In the genomic region with DNA sequence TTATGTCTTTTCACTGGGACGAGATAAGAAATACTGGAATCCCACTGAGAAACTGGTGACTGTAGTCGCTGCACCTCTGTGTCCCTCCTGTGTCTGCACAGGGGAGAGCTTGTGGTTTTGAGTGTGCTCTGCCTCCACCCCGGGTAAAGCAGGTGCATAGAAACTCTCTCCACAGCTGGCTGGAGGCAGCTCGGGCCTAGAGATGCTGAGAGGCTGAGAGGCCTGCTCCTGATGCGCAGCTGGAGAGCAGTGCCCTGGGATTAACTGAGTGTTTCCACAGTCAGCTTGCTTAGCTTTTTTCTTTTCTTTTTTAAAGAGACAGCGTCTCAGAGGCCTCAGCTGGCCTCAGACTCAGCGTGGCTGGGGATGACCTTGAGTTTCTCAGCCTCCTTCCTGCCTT, we compare ENCODE assay signal across 17 mouse cellular contexts. TPM values are rescaled to one million over a fixed set of nuclear protein-coding genes. Genes with fewer than 3 reads are reported as not detected.
DNase-seq lines count a peak whose midpoint lies in the region; ATAC-seq and TF ChIP-seq lines count a peak whose summit lies in the region.
"Had no signal": no experiment of that assay in that cellular context is flagged by ENCODE, and none has a peak within 500 bp of the region (broad histone marks: within the 10 kb centered on the region; RNA-seq: fewer than 3 reads in every experiment).

No protein-coding gene starts in this region.

- WGBS in heart, embryonic 13.5 days = 69% methylated on average over 7 of the region's 7 CpGs
- 32% methylated on average over 7 of the region's 7 CpGs for WGBS in spleen, adult 2 months

- H3K4me1 ChIP-seq in heart, embryonic 13.5 days = peaks cover 43% of the 10 kb centered on the region
- H3K4me1 ChIP-seq in spleen, adult 2 months (ENCODE audit: control insufficient read depth, insufficient read depth, insufficient read length) = peaks cover 30% of the 10 kb centered on the region; the same call in 1 of the 2 replicates

- intact Hi-C loops in heart, postnatal 10 days (cut with DNase I) = no loop called here

- no peak overlapping the region for H3K4me3 ChIP-seq in heart, embryonic 13.5 days
- H3K4me3 ChIP-seq in spleen, adult 2 months (ENCODE audit: extremely low read depth, insufficient read depth, insufficient read length) = no peak overlapping the region
- H3K4me3 ChIP-seq: embryonic facial prominence, embryonic 12.5 days; liver, embryonic 13.5 days had no signal

- no peak for DNase-seq in heart, postnatal 10 days
- DNase-seq in spleen, adult 2 months (ENCODE audit: low read depth in 1 of 2, low spot score in 2 of 2) = peak in 1 of 2 experiments; percentile 20
- no peak for DNase-seq in spleen, adult 18-20 months
- DNase-seq in splenic B cell, adult 2 months (ENCODE audit: low read depth, low spot score) = peak; percentile 51
- DNase-seq in lung, adult 18-20 months = no peak
- no peak for DNase-seq in right cerebral cortex, postnatal 25 days
- DNase-seq: adrenal gland, postnatal 36 days; cerebellum, postnatal 36 days; heart, adult 18-20 months; kidney, adult 8-10 months; left cerebral cortex, postnatal 4 days; liver, embryonic 13.5 days; lung, postnatal 14 days; right cerebral cortex, adult 18-20 months had no signal

- no peak for TF ChIP-seq POLR2A in spleen, adult 2 months (IDR thresholded peaks at IDR 0.05; ENCODE audit: low read depth, low read length)

- no peak for ATAC-seq in heart, embryonic 13.5 days (ENCODE audit: extremely low read depth, insufficient number of reproducible peaks, low FRiP score, low TSS enrichment)
- ATAC-seq: activated CD4-positive, CD25-positive, alpha-beta regulatory T cell, adult 4 months had no signal

- no peak overlapping the region for H3K4me2 ChIP-seq in heart, embryonic 13.5 days
- H3K4me2 ChIP-seq: embryonic facial prominence, embryonic 12.5 days; liver, embryonic 13.5 days had no signal

- peaks cover 52% of the 10 kb centered on the region for H3K36me3 ChIP-seq in heart, embryonic 13.5 days
- H3K36me3 ChIP-seq in spleen, adult 2 months (ENCODE audit: control insufficient read depth, insufficient read depth, low read length) = peaks cover 18% of the 10 kb centered on the region
- peaks cover 9% of the 10 kb centered on the region for H3K36me3 ChIP-seq in splenic B cell, adult 2 months (ENCODE audit: control insufficient read depth, insufficient read depth, low read length, poor library complexity, severe bottlenecking)

- no peak overlapping the region for H3K27ac ChIP-seq in heart, embryonic 13.5 days (replicated peaks)
- peak overlapping the region; percentile 25; the same call in 1 of the 2 replicates for H3K27ac ChIP-seq in spleen, adult 2 months (ENCODE audit: insufficient read depth, low read length)
- H3K27ac ChIP-seq: embryonic facial prominence, embryonic 12.5 days; liver, embryonic 13.5 days had no signal

- H3K27me3 ChIP-seq in heart, embryonic 13.5 days (replicated peaks) = no peaks in the 10 kb centered on the region
- H3K27me3 ChIP-seq in spleen, adult 2 months (ENCODE audit: control insufficient read depth, insufficient read depth, low read length) = no peaks in the 10 kb centered on the region
- H3K27me3 ChIP-seq in splenic B cell, adult 2 months (ENCODE audit: control insufficient read depth, insufficient read depth, low read length, poor library complexity, severe bottlenecking) = no peaks in the 10 kb centered on the region
- H3K27me3 ChIP-seq: embryonic facial prominence, embryonic 12.5 days; liver, embryonic 13.5 days had no signal

- no peak for TF ChIP-seq CTCF in spleen, adult 2 months (IDR thresholded peaks at IDR 0.05; ENCODE audit: extremely low read depth, insufficient read depth, insufficient read length, insufficient replicate concordance)

- H3K9ac ChIP-seq in heart, embryonic 13.5 days = peak overlapping the region; percentile 10; the same call in 1 of the 2 replicates
- H3K9ac ChIP-seq: embryonic facial prominence, embryonic 12.5 days; liver, embryonic 13.5 days had no signal

- H3K9me3 ChIP-seq in heart, embryonic 13.5 days = no peaks in the 10 kb centered on the region
- H3K9me3 ChIP-seq: embryonic facial prominence, embryonic 12.5 days; liver, embryonic 13.5 days had no signal

RNA-seq across cellular contexts. Expression of a gene that starts 27.5 kb away (rescaled TPM):
- 9.1 and 9.7 TPM in 2 replicates for polyA plus RNA-seq in heart, embryonic 13.5 days (2015; fragmentation: Nextera tagmentation; extraction: Ambion mirVana)
- total RNA-seq in heart, postnatal 10 days (2021) = 10 to 100 TPM; 63.4 to 83.1 TPM
- polyA plus RNA-seq in spleen, adult 2 months (2012; rRNA removed) = 18.8 and 24.5 TPM in 2 replicates

RNA-seq across cellular contexts. Expression of a gene that starts 42.3 kb away (rescaled TPM):
- 6.2 and 7.5 TPM in 2 replicates for polyA plus RNA-seq in heart, embryonic 13.5 days (2015; fragmentation: Nextera tagmentation; extraction: Ambion mirVana)
- total RNA-seq in heart, postnatal 10 days (2021) = 1 to 10 TPM; 1.1 to 1.4 TPM
- 3.8 and 4.5 TPM in 2 replicates for polyA plus RNA-seq in spleen, adult 2 months (2012; rRNA removed)

RNA-seq across cellular contexts. Expression of a gene that starts 42.5 kb away (rescaled TPM):
- 214 and 236 TPM in 2 replicates for polyA plus RNA-seq in heart, embryonic 13.5 days (2015; fragmentation: Nextera tagmentation; extraction: Ambion mirVana)
- total RNA-seq in heart, postnatal 10 days (2021) = 100 to 1,000 TPM; 109 to 122 TPM
- polyA plus RNA-seq in spleen, adult 2 months (2012; rRNA removed) = 19.5 and 21.9 TPM in 2 replicates

RNA-seq across cellular contexts. Expression of a gene that starts 47.4 kb away (rescaled TPM):
- polyA plus RNA-seq in heart, embryonic 13.5 days (2015; fragmentation: Nextera tagmentation; extraction: Ambion mirVana) = 2.5 and 2.8 TPM in 2 replicates
- 1 to 10 TPM; 5.4 to 5.5 TPM for total RNA-seq in heart, postnatal 10 days (2021)
- 22.1 and 25.3 TPM in 2 replicates for polyA plus RNA-seq in spleen, adult 2 months (2012; rRNA removed)

RNA-seq across cellular contexts. Expression of a gene that starts 60.0 kb away (rescaled TPM):
- 54.4 and 59.9 TPM in 2 replicates for polyA plus RNA-seq in heart, embryonic 13.5 days (2015; fragmentation: Nextera tagmentation; extraction: Ambion mirVana)
- total RNA-seq in heart, postnatal 10 days (2021) = 10 to 100 TPM; 24.3 to 25.5 TPM
- 55.5 and 75.5 TPM in 2 replicates for polyA plus RNA-seq in spleen, adult 2 months (2012; rRNA removed)
